Mouse (Mus musculus): ENCODE data around the gene Espl1. TPM values are rescaled to one million over a fixed set of nuclear protein-coding genes. Genes with fewer than 3 reads are reported as not detected.
A peak's percentile ranks its signal among the peaks of the same experiment; 100 is the strongest.

Gene Espl1
- polyA plus RNA-seq, 2 experiments: 27.2 to 40.0 TPM

DNA sequence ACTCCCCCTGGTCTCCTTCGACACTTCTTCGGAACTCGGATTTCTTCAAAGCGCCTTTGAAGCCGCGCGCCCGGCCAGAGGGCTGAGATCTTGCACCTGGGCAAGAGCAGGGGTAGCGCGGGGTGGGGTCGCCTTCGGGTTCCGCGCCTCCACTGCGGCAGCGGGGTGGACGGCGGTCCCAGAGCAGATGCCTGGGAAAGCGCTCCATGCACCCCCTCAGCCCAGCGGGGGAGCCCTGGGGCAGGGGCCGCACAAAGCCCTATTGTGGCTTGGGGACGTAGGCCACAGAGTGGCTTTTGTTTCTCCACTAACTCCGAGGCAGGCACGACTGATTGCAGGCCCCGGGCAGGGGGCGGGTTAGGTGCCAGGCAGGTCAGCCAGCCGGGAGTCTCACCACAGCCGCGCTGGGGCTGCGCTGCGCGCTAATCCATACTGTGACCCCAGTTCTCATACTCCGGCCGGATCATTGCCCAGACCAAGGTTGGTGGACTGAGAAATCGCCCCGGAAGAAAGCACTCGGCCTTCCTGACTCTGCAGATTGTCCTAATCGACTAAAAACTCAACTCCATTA lies 59.9 kb downstream of the Espl1 start:
- ATAC-seq (ENCODE audit: low FRiP score, low read depth) (peak; percentile 64), DNase-seq (ENCODE audit: low spot score) (no peak)
- WGBS: 2% methylated on average over 38 of the region's 38 CpGs
- H3K9me3 ChIP-seq (ENCODE audit: control insufficient read depth, low read length): no peaks in the 10 kb centered on the region
- H3K27me3 ChIP-seq (ENCODE audit: control insufficient read depth, insufficient read depth, low read length): no peaks in the 10 kb centered on the region
- peaks cover 29% of the 10 kb centered on the region for H3K4me1 ChIP-seq (ENCODE audit: control insufficient read depth, insufficient read depth, low read length)
- TF ChIP-seq POLR2A (IDR thresholded peaks at IDR 0.05; ENCODE audit: borderline replicate concordance, extremely low read depth, insufficient read depth, insufficient read length): no peak
- H3K4me2 ChIP-seq (replicated peaks; ENCODE audit: low read depth, low read length, severe bottlenecking): peak overlapping the region; percentile 97
- peak overlapping the region; percentile 81 for H3K9ac ChIP-seq (ENCODE audit: low read depth, low read length, severe bottlenecking)
- H3K27ac ChIP-seq (replicated peaks; ENCODE audit: low read depth, low read length): peak overlapping the region; percentile 90
- H3K36me3 ChIP-seq (ENCODE audit: control insufficient read depth, insufficient read depth, low read length): no peaks in the 10 kb centered on the region
- H3K4me3 ChIP-seq (replicated peaks; ENCODE audit: low read length): peak overlapping the region; percentile 52

GRCm38 (mm10) chr15:102356501-102357325 lies 60.6 kb downstream of the Espl1 start:
- no peaks in the 10 kb centered on the region for H3K27me3 ChIP-seq (ENCODE audit: control insufficient read depth, insufficient read depth, low read length)
- H3K4me1 ChIP-seq (ENCODE audit: control insufficient read depth, insufficient read depth, low read length): peaks cover 29% of the 10 kb centered on the region
- H3K4me2 ChIP-seq (replicated peaks; ENCODE audit: low read depth, low read length, severe bottlenecking): peak overlapping the region; percentile 97
- no peak overlapping the region for H3K9ac ChIP-seq (ENCODE audit: low read depth, low read length, severe bottlenecking)
- H3K36me3 ChIP-seq (ENCODE audit: control insufficient read depth, insufficient read depth, low read length): no peaks in the 10 kb centered on the region
- 32% methylated on average over 16 of the region's 16 CpGs for WGBS
- ATAC-seq (ENCODE audit: low FRiP score, low read depth): no peak
- peak overlapping the region; percentile 52 for H3K4me3 ChIP-seq (replicated peaks; ENCODE audit: low read length)
- no peaks in the 10 kb centered on the region for H3K9me3 ChIP-seq (ENCODE audit: control insufficient read depth, low read length)
- no peak for TF ChIP-seq POLR2A (IDR thresholded peaks at IDR 0.05; ENCODE audit: borderline replicate concordance, extremely low read depth, insufficient read depth, insufficient read length)
- peak overlapping the region; percentile 90 for H3K27ac ChIP-seq (replicated peaks; ENCODE audit: low read depth, low read length)
- no peak for DNase-seq (ENCODE audit: low spot score)

DNA sequence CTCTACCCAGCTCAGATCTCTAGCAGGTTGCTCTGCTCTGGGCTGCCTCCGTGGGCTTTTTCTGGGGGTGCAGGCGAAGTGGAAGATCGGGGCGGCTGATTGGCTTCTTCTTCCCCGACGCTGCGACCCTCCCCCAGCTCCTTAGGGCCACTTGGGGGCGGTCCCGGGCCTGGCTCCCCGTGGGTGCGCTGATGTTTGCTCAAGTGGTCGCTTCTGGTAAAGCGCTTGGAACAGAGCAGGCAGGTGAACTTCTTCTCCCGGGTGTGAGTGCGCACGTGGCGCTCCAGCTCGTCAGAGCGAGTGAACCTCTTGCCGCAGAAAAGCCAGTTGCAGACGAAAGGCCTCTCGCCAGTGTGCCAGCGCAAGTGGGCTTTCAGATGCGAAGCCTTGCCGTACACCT lies 62.1 kb downstream of the Espl1 start:
- Histone ChIP-seq H3K36me3 (ENCODE audit: control insufficient read depth, insufficient read depth, low read length) (no peaks in the 10 kb centered on the region), H3K4me3 (replicated peaks; ENCODE audit: low read length) (peak overlapping the region; percentile 22), H3K9ac (ENCODE audit: low read depth, low read length, severe bottlenecking) (no peak overlapping the region), H3K4me1 (ENCODE audit: control insufficient read depth, insufficient read depth, low read length) (peaks cover 38% of the 10 kb centered on the region), H3K27ac (replicated peaks; ENCODE audit: low read depth, low read length) (0 out of 2 replicates have a peak overlapping the region, but pooled peaks have one; percentile 13), H3K4me2 (replicated peaks; ENCODE audit: low read depth, low read length, severe bottlenecking) (peak overlapping the region; percentile 39), H3K27me3 (ENCODE audit: control insufficient read depth, insufficient read depth, low read length) (no peaks in the 10 kb centered on the region), H3K9me3 (ENCODE audit: control insufficient read depth, low read length) (no peaks in the 10 kb centered on the region)
- ATAC-seq (ENCODE audit: low FRiP score, low read depth) (no peak), DNase-seq (ENCODE audit: low spot score) (no peak)
- 2% methylated on average over 24 of the region's 25 CpGs for WGBS
- no peak for TF ChIP-seq POLR2A (IDR thresholded peaks at IDR 0.05; ENCODE audit: borderline replicate concordance, extremely low read depth, insufficient read depth, insufficient read length)

DNA sequence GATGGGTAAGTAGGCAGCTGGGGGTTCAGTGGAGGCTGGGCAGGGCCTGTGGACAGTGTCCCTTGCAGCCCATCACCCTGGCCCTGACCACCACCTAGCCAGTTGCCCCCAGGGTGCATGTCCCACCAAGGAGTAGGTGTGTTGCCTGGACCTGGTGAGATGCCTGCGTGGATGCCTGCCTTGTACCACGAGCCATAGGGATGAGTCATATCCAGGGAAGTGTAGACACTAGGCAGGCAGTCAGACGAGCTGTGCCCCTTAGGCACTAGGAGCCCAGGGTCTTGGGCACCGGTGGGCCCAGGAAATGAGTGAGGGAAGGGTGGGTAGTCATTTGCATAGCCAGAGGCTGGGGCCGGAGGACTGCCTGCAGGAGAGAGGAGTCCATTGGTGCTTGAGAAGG lies 62.8 kb downstream of the Espl1 start:
- no peak overlapping the region for H3K9ac ChIP-seq (ENCODE audit: low read depth, low read length, severe bottlenecking)
- no peak for ATAC-seq (ENCODE audit: low FRiP score, low read depth)
- no peaks in the 10 kb centered on the region for H3K9me3 ChIP-seq (ENCODE audit: control insufficient read depth, low read length)
- 0 out of 2 replicates have a peak overlapping the region, but pooled peaks have one; percentile 22 for H3K4me3 ChIP-seq (replicated peaks; ENCODE audit: low read length)
- DNase-seq (ENCODE audit: low spot score): no peak
- no peaks in the 10 kb centered on the region for H3K36me3 ChIP-seq (ENCODE audit: control insufficient read depth, insufficient read depth, low read length)
- no peak overlapping the region for H3K4me2 ChIP-seq (replicated peaks; ENCODE audit: low read depth, low read length, severe bottlenecking)
- H3K4me1 ChIP-seq (ENCODE audit: control insufficient read depth, insufficient read depth, low read length): peaks cover 38% of the 10 kb centered on the region
- no peaks in the 10 kb centered on the region for H3K27me3 ChIP-seq (ENCODE audit: control insufficient read depth, insufficient read depth, low read length)
- WGBS: 27% methylated on average over 5 of the region's 5 CpGs
- no peak overlapping the region for H3K27ac ChIP-seq (replicated peaks; ENCODE audit: low read depth, low read length)
- TF ChIP-seq POLR2A (IDR thresholded peaks at IDR 0.05; ENCODE audit: borderline replicate concordance, extremely low read depth, insufficient read depth, insufficient read length): no peak

- 15% methylated on average over 11 of the region's 14 CpGs for WGBS
- Histone ChIP-seq H3K9ac (ENCODE audit: low read depth, low read length, severe bottlenecking) (peak overlapping the region; percentile 38; the same call in 1 of the 2 replicates), H3K36me3 (ENCODE audit: control insufficient read depth, insufficient read depth, low read length) (no peaks in the 10 kb centered on the region), H3K4me3 (replicated peaks; ENCODE audit: low read length) (no peak overlapping the region), H3K27ac (replicated peaks; ENCODE audit: low read depth, low read length) (no peak overlapping the region; the same call in 1 of the 2 replicates), H3K27me3 (ENCODE audit: control insufficient read depth, insufficient read depth, low read length) (no peaks in the 10 kb centered on the region), H3K9me3 (ENCODE audit: control insufficient read depth, low read length) (no peaks in the 10 kb centered on the region), H3K4me1 (ENCODE audit: control insufficient read depth, insufficient read depth, low read length) (peaks cover 26% of the 10 kb centered on the region), H3K4me2 (replicated peaks; ENCODE audit: low read depth, low read length, severe bottlenecking) (peak overlapping the region; percentile 39)
- DNase-seq (ENCODE audit: low spot score): no peak
- ATAC-seq (ENCODE audit: low FRiP score, low read depth): peak; percentile 62
- TF ChIP-seq POLR2A (IDR thresholded peaks at IDR 0.05; ENCODE audit: borderline replicate concordance, extremely low read depth, insufficient read depth, insufficient read length): no peak
These were observed 66.6 kb downstream of the Espl1 start for GRCm38 (mm10) chr15:102362648-102363047.

Measured in limb, embryonic 14.5 days (tissue).